Mouse (Mus musculus): ENCODE measurements at regions not wholly inside any gene's neighbourhood (a gene's known extent, or its start where the extent isn't known, plus 50 kb on each side); places are given as distances from the start of the nearest gene placed in this dataset.

GRCm38 (mm10) chr10:67663028-67663427 is 114.3 kb upstream of the Ado start:
- DNase-seq (ENCODE audit: low spot score in 2 of 2) = no peak

- no peak for DNase-seq (ENCODE audit: low spot score in 2 of 2)
These were observed 112.9 kb upstream of the Ado start for GRCm38 (mm10) chr10:67661666-67662065.

GRCm38 (mm10) chr10:67658005-67658545 is 109.3 kb upstream of the Ado start:
- DNase-seq (ENCODE audit: low spot score in 2 of 2) = no peak

GRCm38 (mm10) chr10:67657305-67657704 is 108.5 kb upstream of the Ado start:
- no peak for DNase-seq (ENCODE audit: low spot score in 2 of 2)

- no peak for DNase-seq (ENCODE audit: low spot score in 2 of 2)
These were observed 105.8 kb upstream of the Ado start for GRCm38 (mm10) chr10:67654518-67654917.

- no peak for DNase-seq (ENCODE audit: low spot score in 2 of 2)
These were observed 103.5 kb upstream of the Ado start for GRCm38 (mm10) chr10:67652300-67652699.

- DNase-seq (ENCODE audit: low spot score in 2 of 2) = no peak
These were observed 102.6 kb upstream of the Ado start for GRCm38 (mm10) chr10:67651386-67651785.

GRCm38 (mm10) chr10:67647777-67648727 is 99.3 kb upstream of the Ado start:
- DNase-seq (ENCODE audit: low spot score in 2 of 2) = peak; percentile 40 to 59

GRCm38 (mm10) chr10:67646659-67647559 is 98.2 kb upstream of the Ado start:
- DNase-seq (ENCODE audit: low spot score in 2 of 2) = no peak

GRCm38 (mm10) chr10:67645821-67646220 is 97.1 kb upstream of the Ado start:
- no peak for DNase-seq (ENCODE audit: low spot score in 2 of 2)

GRCm38 (mm10) chr10:67644280-67644679 is 95.5 kb upstream of the Ado start:
- no peak for DNase-seq (ENCODE audit: low spot score in 2 of 2)

GRCm38 (mm10) chr10:67643685-67644084 is 94.9 kb upstream of the Ado start:
- no peak for DNase-seq (ENCODE audit: low spot score in 2 of 2)

GRCm38 (mm10) chr10:67637339-67637738 is 88.6 kb upstream of the Ado start:
- no peak for DNase-seq (ENCODE audit: low spot score in 2 of 2)

- DNase-seq (ENCODE audit: low spot score in 2 of 2) = no peak
These were observed 87.8 kb upstream of the Ado start for GRCm38 (mm10) chr10:67636569-67636968.

- DNase-seq (ENCODE audit: low spot score in 2 of 2) = no peak
These were observed 86.0 kb upstream of the Ado start for GRCm38 (mm10) chr10:67634795-67635194.

GRCm38 (mm10) chr10:67633063-67633462 is 84.3 kb upstream of the Ado start:
- no peak for DNase-seq (ENCODE audit: low spot score in 2 of 2)

- no peak for DNase-seq (ENCODE audit: low spot score in 2 of 2)
These were observed 74.6 kb upstream of the Ado start for GRCm38 (mm10) chr10:67623338-67623737.

GRCm38 (mm10) chr10:67620018-67620417 is 71.3 kb upstream of the Ado start:
- DNase-seq (ENCODE audit: low spot score in 2 of 2) = no peak

GRCm38 (mm10) chr10:67618112-67618511 is 69.4 kb upstream of the Ado start:
- DNase-seq (ENCODE audit: low spot score in 2 of 2) = no peak

GRCm38 (mm10) chr10:67615016-67615415 is 66.3 kb upstream of the Ado start:
- no peak for DNase-seq (ENCODE audit: low spot score in 2 of 2)

- DNase-seq (ENCODE audit: low spot score in 2 of 2) = no peak
These were observed 61.9 kb upstream of the Ado start for GRCm38 (mm10) chr10:67610689-67611088.

GRCm38 (mm10) chr10:67608033-67608432 is 59.3 kb upstream of the Ado start:
- no peak for DNase-seq (ENCODE audit: low spot score in 2 of 2)

Measured in urinary bladder, postnatal 4 days (tissue).